Mouse (Mus musculus) testis, adult 2 months (tissue): ENCODE measurements around the gene Mier2.

Source experiments
- CTCF ChIP-seq: fragments of 200-500 bp; IDR thresholded peaks from 2 replicates; pipeline ENCODE4 v1.5.1; 2012; ENCODE audit warnings: low read depth, mild to moderate bottlenecking, inconsistent platforms, low read length, moderate library complexity; ENCODE audit not compliant: control insufficient read depth, insufficient read depth, insufficient replicate concordance
- POLR2A ChIP-seq: fragments of 200-500 bp; IDR thresholded peaks from 2 replicates; pipeline ENCODE4 v1.6.1; 2012; ENCODE audit warnings: low read depth, mild to moderate bottlenecking, inconsistent platforms, low read length, moderate library complexity; ENCODE audit not compliant: control insufficient read depth

GRCm38 (mm10) chr10:79597936-79598230 lies 42.9 kb upstream of the Mier2 start:
- no peak for TF ChIP-seq POLR2A
- TF ChIP-seq CTCF = no peak
